Mouse (Mus musculus) forelimb bud, embryonic 11.5 days (tissue): ENCODE results near the gene Palld.

Experiments used
- DNase-seq: peaks from one replicate; pipeline ENCODE4 v3.0.0-alpha.2; 2012; ENCODE audit warnings: low read depth, low spot score

Gene Palld

DNA sequence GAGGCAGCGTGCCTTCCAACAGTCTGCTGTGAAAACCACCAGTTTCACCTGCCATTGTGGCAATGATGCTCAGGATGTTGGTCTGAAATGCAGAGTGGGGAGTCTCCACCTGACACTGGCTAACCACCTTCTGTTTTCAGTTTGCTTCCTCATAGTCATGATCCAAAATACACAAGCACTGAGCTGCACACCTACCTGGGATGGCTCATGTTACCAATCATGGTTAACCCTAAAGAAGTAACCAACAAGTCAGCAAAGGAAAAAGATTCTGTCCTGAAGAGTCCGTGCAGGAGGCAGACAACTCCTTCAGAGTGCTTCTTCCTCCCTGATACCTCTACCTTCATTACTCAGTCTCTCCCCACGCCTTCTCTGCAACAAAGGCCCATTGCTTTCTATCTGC is 314.8 kb downstream of the Palld start:
- DNase-seq, result no peak

DNA sequence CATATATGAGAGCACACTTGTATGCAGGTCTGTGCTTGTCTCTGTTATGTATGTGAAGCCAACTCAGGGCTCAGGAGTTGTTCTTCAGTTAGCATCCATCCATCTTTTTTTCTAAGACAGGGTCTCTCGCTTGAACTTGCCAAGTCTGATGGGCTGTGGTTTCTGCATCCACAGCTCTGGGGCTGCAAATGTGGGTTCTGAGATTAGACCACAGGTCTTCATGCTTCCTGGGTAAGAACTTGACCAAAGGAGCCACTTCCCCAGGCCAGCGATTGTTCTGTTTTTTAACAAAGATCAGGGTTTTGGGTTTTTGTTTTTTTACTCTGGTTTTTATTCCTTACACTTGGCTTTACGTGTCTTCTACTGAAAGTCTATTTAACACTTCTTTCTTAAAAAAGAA is 316.0 kb downstream of the Palld start:
- DNase-seq, result no peak

DNA sequence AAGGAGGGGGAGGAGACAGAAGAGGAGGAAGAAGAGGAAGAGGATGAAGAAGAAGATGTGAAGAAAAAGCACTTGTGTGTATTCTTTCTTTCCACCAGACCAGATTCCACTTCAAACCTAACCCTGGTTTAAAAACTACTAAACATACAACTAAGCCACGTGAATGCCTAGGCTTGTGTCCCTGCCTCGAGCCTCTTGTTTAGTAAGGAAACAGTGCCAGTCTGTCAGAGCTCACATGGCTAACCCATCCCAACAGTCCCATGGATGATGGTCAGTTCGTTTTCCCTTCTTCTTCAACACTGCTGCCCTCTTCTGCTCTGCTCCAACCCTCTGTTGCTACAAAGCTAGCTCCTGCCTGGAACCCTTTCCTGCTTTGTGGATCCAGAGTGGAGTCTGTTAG is 316.7 kb downstream of the Palld start:
- DNase-seq, result no peak

DNA sequence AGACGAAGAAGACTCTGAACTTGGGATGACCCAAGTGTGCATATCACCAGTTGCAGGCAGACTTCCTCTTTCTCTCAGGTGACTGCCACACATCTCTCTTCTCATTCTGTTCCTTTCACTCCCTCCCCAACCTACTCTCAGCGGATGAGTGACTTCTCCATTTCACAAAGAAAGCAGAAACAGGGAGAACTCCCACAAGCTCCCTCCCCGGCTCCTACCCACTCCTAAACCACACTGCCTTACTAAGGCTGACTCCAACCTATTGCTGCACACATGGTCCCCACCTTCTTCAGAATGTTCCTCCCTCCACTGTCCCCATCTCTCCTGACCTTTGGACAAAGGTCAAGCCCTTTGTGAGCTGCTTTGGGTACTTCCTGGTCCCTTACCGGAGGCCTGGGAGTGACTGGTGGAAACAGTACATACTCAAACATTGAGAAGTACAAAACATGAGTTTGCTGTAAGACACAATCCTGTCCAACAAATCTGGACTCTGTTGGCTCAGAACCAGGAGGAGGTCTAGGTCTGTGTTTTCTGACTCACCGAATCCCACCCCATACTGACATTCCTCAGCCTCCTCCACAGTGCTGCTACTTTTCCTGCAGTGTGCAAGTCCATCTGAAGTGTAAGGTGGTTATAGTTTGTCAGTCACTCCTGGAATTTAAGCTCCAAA is 317.6 kb downstream of the Palld start:
- DNase-seq, result no peak

DNA sequence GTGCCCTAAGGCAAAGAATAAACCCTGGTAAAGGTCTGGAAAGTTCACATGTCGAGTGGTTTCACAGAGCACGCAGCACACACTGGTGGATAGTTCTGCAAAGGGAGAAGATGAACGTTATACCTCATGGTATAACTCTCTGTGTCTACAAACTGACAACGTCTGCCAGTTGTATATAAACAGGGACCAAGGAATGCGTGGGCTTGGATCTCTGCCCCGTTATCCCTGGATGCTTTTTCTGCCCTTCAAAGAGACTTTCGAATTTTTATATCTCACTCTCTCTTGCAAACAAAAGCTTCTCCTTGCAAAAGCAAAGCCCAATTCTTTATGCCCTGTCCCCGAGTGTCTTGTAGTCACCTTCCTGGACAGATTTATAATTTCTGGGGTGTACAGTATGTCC is 319.9 kb downstream of the Palld start:
- DNase-seq, result no peak

DNA sequence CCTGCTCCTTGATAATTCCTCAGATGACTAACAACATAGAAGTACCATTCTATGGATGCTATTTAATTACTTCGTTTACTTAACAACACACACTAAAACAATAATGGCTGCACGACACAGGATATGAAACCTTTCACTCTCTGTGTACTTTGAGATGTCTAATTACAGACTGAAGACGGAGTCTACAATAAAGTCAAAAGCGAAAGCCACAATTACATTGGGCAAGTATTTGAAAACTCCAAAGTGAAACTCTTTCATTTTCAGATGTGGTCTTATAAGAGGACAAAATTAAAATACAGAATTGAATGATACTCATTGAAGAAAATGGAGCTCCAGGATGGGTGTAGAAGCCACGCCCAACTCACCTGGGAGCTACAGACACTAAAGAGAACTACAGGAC is 321.2 kb downstream of the Palld start:
- DNase-seq, result no peak

DNA sequence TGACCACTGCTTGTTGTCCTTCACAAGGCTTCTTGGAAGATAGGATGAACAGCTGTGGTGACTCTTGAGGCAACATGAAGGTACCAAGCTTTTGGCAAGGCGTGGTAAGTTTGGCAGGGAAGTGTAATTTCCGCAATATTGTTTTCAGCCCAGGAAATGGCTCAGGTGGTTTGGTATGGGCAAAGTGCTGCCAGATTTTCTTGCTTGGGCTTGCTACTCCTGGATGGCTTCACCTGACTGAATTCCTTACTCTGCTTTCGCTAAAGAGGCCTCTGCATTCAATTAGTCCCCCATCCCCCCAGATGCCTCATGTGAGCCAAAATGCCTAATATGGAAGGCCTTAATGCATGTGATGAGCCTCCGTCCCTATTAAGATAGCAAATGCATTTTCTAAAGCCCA is 322.7 kb downstream of the Palld start:
- DNase-seq, result no peak

DNA sequence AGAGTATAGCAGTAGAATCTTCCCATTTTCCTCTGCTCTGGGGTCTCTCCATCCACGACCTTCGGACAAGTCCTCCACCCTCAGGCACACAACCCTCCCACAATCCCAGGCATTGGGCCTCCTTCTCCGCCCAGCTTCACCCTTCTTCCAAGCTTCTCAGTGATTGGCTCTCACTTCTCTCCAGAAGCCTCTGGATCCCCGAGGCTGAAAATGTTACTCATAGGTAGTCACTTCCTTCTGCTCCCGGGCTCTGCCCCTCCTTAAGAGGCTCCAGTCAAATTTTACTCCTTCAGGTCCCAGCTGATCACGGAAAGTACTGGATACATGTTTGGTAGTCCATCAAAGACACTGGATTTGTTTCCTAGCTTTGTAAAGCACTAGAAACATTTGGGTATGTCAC is 323.7 kb downstream of the Palld start:
- no peak for DNase-seq

DNA sequence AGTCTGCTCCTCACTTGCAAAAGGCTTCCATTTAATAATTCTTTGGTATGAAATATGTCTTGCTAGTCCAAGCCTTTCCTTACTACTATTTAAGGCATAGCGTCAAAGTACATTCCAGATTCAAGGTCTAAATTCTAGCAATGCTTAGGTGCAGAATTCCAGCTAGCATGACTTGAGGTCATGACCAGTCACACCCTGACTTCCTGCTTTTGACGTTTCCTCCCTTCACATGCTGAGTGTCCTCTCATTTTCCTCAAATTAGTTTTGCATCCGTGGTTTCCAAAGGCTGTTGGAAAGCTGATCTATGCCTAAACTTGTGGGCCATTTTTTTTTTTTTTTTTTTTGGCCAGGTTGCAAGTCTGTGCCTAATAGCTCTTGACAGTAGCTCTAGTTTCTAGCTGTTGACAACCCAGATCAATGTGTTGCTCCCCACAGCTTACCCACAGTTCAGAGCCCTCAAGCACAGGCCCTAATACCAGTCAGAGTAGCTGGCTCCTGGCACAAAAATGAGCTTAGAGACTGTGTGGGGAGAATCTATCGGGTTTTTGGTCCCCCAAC is 327.3 kb downstream of the Palld start:
- no peak for DNase-seq

DNA sequence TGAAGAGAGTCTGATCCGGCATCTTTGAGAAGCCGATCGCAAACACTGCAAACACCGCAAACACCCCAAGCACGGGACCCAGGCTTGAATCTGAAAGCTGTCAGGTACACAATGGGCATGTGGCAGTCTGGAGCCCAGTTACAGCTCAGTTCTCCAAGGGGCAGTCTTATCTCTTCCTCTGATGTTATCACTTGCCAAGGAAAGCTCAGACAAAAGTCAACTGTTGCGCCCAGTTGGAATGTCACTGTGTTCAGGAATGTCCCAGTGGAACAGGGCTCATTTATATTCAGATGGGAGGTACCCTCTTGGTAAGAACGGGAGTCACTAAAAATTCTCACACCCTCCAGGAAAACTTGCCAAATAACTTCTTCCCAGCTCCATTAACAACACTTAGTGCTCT is 328.0 kb downstream of the Palld start:
- DNase-seq, result no peak

DNA sequence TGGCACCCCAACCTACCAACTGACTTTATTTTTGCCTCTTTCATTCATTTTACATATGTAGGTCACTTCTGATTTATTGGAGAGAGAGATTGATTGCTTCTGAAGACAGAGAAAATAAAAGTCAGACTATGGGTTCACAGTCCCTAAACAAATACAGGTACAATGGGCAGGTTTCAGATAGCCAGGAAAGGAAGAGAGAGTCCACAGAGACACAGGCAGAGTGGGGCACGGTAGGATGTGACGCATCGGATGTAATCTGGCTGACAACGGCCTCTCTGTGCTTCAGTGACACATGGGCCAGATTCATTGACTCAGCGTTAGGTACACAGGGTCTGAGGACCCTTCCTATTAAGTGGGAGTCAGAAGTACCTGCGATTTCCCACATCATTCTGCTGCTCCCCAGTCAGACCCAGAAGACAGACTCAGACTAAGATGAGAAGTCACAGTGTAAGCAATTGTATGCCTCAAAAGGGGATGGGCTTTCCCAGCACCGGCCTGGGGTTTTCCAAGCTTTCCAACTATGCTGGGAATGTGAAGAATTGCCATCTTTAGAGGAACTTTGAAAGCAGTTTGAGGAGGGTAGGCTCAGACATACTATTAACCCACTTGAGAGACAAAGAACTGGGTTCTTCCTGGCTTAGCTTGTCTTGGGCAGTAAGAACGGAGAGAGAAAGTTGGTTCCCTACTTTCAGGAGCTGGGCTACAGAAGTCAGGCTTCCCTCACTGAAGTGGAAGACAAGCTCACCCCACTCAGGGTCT is 329.1 kb downstream of the Palld start:
- no peak for DNase-seq

DNA sequence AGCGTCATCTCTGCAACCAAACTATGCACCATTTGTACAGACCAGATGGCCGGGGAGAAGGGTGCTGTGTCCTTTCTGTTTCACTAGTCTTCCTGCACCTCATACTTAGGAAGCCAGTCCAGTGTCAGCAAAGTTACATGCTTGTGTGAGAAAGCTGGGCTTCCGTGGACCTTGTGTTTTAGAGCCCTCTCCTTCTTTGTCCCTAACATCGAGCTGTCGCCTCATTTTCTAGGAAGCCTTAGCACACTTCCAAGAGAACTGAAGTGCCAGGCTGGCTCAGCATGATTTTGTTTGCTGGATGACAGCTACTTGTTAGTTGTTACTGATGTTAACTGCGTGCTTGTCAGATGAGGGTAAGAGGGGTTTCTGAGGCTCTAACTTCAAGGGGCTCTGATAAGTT is 329.8 kb downstream of the Palld start:
- DNase-seq, result no peak

DNA sequence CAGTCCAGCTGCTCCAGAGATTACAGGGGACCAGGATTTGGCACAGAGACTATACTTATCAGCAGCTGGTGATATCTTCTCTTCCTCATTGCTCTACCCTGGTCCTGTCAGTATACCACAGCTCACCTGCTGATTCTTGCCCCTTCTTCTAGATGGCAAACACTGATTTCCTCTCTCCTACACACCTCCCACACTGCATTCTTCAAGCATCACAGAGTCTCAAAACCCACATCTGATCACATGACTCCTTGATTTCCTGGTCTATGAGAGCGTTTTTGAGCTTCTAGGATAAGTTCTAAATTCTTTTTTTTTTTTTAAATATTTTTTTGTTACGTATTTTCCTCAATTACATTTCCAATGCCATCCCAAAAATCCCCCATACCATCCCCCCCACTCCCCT is 331.9 kb downstream of the Palld start:
- no peak for DNase-seq

DNA sequence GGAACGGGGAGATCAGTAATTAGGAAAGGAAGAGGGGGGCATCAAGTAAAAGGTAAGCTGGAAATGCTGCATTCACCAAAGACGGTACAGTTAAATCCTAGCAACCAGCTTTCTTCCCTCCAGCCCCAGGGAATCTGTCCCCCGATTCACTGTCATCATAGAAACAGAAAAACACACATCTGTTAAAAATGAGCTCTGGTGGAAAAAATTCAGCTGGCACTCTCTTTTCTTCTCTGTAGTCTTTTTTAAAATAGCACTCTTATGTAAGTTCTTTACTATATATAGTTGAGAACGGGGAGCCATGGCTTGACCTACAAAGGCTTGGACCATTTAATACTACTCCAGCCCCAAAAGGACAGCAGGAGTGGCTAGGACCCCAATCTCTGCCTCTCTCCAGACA is 332.8 kb downstream of the Palld start:
- DNase-seq, result no peak

DNA sequence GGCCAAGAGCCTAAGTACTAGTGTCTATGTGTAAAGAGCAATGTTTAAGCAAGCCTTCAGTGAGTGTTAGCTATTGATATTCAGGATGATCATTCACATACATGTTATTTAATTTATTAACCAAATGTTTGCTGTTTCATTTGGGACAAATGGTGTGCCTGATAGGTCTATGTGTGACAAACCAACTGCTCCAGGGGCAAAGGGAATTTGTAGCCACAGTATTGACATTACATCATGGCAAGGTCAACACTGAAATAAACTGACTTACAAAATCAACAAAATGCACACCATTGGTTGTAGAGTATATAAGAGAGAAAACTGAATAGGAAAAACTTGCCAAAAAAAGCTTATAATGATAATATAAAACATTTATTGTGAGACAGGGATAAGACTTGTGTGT is 333.3 kb downstream of the Palld start:
- DNase-seq, result no peak

DNA sequence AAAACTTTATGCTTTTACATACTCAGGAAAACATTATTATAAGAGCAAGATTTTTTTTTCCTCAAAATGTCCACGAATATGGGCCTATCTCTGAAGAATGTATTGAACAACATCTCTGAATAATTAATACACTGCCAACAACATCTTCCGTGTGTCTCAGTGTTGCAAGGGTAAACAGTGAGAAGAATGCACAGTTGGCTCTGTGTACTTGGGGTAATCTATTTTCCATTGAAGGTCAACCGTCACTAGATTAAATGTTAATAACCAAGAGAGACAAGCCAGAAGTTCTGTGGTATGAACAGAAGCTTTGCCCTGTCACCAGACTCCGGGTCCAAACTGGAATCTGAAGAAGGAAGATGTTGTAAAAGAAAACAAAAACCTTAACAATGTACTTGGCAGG is 339.1 kb downstream of the Palld start:
- DNase-seq, result no peak

DNA sequence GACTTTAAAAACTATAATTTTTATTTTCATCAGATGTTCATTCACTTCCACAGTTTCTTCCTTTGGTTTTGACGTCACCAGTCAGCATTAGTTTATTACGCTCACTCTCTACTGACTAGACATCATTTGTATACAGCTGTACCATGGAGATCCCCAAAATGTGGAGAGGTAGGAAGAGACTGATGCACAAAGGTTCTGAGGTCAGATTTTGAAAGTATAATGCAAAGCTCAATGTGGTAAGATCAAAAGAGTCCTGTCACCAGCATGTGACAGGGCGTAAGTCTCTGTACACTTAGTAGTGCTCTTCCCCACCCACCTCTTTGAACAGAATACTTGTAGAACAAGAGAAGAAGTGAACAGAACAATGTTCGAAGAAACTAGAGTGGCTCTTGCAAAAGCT is 339.9 kb downstream of the Palld start:
- no peak for DNase-seq

DNA sequence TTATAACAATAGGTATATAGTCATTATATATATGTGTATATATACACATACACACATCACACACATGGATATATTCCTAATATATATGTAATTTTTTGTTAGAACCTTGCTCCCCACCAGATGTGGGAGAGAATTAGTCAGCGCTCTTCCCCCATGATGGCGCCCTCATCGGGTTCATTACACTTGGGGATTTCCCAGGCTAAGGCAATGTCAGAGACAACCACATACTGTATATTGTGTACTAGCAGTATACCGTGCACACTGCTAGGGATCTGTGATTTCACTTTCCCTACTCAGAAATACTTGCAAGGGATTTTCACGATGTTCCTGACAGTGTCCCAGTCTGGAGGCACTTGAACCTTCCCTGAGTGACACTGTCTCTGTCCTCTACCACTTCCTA is 341.3 kb downstream of the Palld start:
- DNase-seq, result no peak

DNA sequence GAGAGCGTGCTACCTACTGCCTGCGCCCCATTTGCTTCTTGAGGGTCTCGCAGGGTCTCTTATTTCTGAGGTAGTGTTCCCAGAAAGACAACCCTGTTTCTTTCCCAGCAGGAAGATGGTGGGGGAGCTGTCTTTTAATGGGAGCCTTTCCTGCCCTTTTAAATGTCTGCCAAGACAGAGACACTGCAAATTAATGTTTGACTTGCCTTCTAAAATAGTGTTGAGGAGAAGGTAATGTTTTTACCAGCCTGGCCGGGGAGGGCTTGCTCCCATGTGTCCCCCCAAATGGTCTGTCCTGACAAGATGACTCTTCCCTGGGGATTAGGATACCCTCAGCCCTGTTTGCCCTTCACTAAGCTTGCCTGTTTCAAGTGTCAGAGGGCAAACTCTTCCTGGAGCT is 342.5 kb downstream of the Palld start:
- DNase-seq, result no peak

DNA sequence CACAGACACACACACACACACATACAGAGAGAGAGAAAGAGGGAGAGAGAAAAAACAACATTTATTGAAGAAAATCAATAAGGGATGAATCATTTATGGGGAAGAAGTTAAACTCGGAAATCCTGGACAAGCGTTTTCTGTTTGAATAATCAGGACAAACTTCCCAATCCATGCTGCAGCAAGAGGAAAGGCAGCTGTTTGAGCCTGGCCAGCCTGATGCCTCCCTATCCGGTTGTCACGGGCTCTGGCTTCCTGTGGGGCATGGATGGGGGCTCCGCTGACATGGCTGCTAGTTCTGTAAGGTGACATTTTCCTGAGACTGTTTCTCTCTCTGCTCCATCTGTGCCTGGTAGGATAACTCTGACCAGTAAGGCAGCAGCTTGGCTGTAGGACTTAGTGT is 343.0 kb downstream of the Palld start:
- DNase-seq, result no peak

DNA sequence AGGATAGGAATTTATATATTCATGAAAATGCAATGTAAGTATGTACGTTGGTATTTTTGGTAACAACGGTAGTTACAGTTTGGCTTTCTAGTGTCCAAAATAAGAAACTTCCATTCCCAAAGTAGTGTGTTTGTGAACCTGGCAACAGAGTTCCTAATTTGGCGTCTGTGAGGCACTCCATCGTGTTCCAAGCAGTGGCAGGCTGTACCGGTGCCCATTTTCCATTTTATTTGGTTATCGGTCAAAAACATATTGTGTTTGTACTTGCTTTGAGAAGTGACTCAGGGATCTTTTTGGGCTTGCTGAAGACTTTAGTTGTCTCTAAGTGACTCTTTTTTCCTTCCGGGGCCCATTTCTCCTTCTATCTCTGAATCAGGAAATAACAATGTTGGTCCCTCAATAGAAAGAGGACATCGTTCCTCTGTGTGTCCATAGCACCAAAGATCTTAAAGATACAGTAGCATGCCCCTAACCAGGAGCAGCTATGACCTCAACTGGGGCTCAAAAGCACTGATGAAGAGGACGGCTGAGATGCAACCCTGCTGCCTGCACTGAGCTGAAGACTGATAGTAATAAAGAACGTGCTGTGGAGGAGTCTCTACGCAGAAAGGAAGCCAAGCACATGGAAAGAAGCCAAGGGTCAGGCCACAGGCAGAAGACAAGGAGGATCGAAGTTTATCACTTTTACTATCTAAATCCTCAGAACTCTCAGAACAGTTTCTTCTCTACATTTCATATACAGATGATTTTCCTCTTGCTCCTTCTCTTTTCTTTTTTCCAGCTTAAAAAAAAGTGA is 344.2 kb downstream of the Palld start:
- no peak for DNase-seq

DNA sequence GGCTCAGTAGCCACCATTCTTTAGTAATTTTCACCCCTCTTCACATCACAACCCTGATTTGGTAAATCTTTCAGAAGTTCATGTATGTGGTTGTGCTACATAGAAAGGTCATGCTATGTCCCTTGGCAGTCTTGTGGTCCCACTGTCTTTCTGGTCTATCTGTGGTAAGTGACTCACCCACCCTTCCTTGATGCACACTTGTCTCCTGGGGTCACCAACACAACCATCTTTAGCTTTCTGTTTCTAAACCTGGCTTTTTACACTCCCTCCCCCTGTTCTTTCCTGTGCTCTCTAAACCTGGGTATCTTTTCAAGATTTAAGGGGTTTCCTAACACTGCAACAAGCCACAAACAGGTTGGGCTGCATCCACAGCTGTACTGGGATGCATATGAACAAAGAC is 345.5 kb downstream of the Palld start:
- no peak for DNase-seq

DNA sequence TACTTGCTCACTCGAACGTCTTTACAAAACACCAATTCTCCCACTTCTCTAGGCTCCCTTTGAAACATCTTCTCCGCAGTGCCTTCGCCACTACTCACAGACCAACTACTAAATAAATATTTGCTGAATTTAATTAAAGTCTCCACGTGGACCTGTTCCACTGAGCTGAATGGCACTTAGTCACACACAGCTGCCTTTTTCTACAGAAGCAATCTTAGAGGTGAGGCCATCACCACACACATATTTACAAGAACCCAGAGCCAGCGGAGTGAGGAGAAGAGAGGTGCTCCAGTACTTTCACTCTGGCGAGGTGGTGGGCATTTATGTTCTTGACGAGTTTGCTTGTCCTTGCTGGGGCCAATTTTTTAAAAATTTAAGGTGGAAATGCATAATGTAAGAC is 346.3 kb downstream of the Palld start:
- no peak for DNase-seq
